Mouse (Mus musculus): ENCODE data around the gene 2610318N02Rik.

Gene 2610318N02Rik

GRCm38 (mm10) chr16:17110771-17111743, 13.9 kb downstream of the 2610318N02Rik start, which contains the start of gene Ppil2:
Gene Ppil2 (minus strand): TSS chr16:17111257.
- peak; percentile 76 for DNase-seq (ENCODE audit: low read depth)

- no peak for DNase-seq (ENCODE audit: low read depth)
These were observed 20.4 kb downstream of the 2610318N02Rik start for GRCm38 (mm10) chr16:17104600-17104999.

GRCm38 (mm10) chr16:17102630-17103220, 22.2 kb downstream of the 2610318N02Rik start:
- no peak for DNase-seq (ENCODE audit: low read depth)

- no peak for DNase-seq (ENCODE audit: low read depth)
These were observed 28.0 kb downstream of the 2610318N02Rik start for GRCm38 (mm10) chr16:17096938-17097337.

- no peak for DNase-seq (ENCODE audit: low read depth)
These were observed 36.6 kb downstream of the 2610318N02Rik start for GRCm38 (mm10) chr16:17088346-17088745.

- no peak for DNase-seq (ENCODE audit: low read depth)
These were observed 38.2 kb downstream of the 2610318N02Rik start for GRCm38 (mm10) chr16:17086669-17087193.

GRCm38 (mm10) chr16:17086241-17086640, 38.7 kb downstream of the 2610318N02Rik start:
- no peak for DNase-seq (ENCODE audit: low read depth)

GRCm38 (mm10) chr16:17085636-17086035, 39.3 kb downstream of the 2610318N02Rik start:
- DNase-seq (ENCODE audit: low read depth): no peak

GRCm38 (mm10) chr16:17082121-17082792, 42.7 kb downstream of the 2610318N02Rik start:
- DNase-seq (ENCODE audit: low read depth): no peak

- no peak for DNase-seq (ENCODE audit: low read depth)
These were observed 46.9 kb downstream of the 2610318N02Rik start for GRCm38 (mm10) chr16:17078101-17078500.

GRCm38 (mm10) chr16:17076869-17077268, 48.1 kb downstream of the 2610318N02Rik start:
- DNase-seq (ENCODE audit: low read depth): no peak

- DNase-seq (ENCODE audit: low read depth): no peak
These were observed 48.7 kb downstream of the 2610318N02Rik start for GRCm38 (mm10) chr16:17076301-17076700.

- no peak for DNase-seq (ENCODE audit: low read depth)
These were observed 52.0 kb downstream of the 2610318N02Rik start for GRCm38 (mm10) chr16:17073000-17073399.

- no peak for DNase-seq (ENCODE audit: low read depth)
These were observed 54.3 kb downstream of the 2610318N02Rik start for GRCm38 (mm10) chr16:17070716-17071115.

- peak; percentile 72 for DNase-seq (ENCODE audit: low read depth)
These were observed 55.2 kb downstream of the 2610318N02Rik start, which contains the start of gene Ypel1 for GRCm38 (mm10) chr16:17069511-17070443. Gene Ypel1 (plus strand): TSS chr16:17069696.

- DNase-seq (ENCODE audit: low read depth): no peak
These were observed 57.4 kb downstream of the 2610318N02Rik start for GRCm38 (mm10) chr16:17067552-17067951.
